Mouse (Mus musculus) cerebellum, adult 2 months (tissue): ENCODE data around the gene Nyap1.

ENCODE experiments used
- CTCF ChIP-seq: fragments of 200-500 bp; IDR thresholded peaks from 2 replicates; pipeline ENCODE4 v1.5.1; 2011; ENCODE audit warnings: low read depth, mild to moderate bottlenecking, control low read depth, low read length, moderate library complexity, borderline replicate concordance; ENCODE audit not compliant: insufficient read depth
- POLR2A ChIP-seq: fragments of 200-500 bp; IDR thresholded peaks from 2 replicates; pipeline ENCODE4 v1.6.1; 2011; ENCODE audit warnings: low read length, control low read depth, borderline replicate concordance; ENCODE audit not compliant: insufficient read depth

GRCm38 (mm10) chr5:137757887-137758286 lies 16.5 kb upstream of the Nyap1 start:
- TF ChIP-seq CTCF, result no peak
- TF ChIP-seq POLR2A, result no peak
